Mouse (Mus musculus): ENCODE data around the gene Angptl8. TPM values are rescaled to one million over a fixed set of nuclear protein-coding genes. Genes with fewer than 3 reads are reported as not detected.
"Not testable (repeated sequence)": the region's sequence is repeated elsewhere in the genome, so short reads cannot be mapped to it uniquely, and the experiment has no call there.

Angptl8 gene
- polyA plus RNA-seq (2015; fragmentation: Nextera tagmentation; extraction: Ambion mirVana): 2.7 and 3.6 TPM in 2 replicates

GRCm38 (mm10) chr9:21835258-21835912 lies at the start of gene Angptl8:
Gene Angptl8, plus strand, starts transcription at chr9:21835510.
- WGBS: 58% methylated on average over 15 of the region's 15 CpGs
- Histone ChIP-seq H3K9me3 (ENCODE audit: control insufficient read depth, low read length) (no peaks in the 10 kb centered on the region), H3K36me3 (ENCODE audit: control insufficient read depth, insufficient read depth, low read length) (peaks cover 43% of the 10 kb centered on the region), H3K27ac (ENCODE audit: low read length) (peak within 1 kb of the TSS; percentile 62), H3K4me3 (ENCODE audit: low read length) (no peak within 1 kb of the TSS), H3K4me1 (replicated peaks; ENCODE audit: control insufficient read depth, insufficient read depth, low read length) (peaks cover 7% of the 10 kb centered on the region; the same call in 1 of the 2 replicates), H3K4me2 (ENCODE audit: low read depth, low read length) (no peak within 1 kb of the TSS), H3K27me3 (ENCODE audit: control insufficient read depth, insufficient read depth, low read depth, low read length) (no peaks in the 10 kb centered on the region), H3K9ac (ENCODE audit: low read length) (peak within 1 kb of the TSS; percentile 54)
- peak; percentile 71 for ATAC-seq (ENCODE audit: low read depth)

GRCm38 (mm10) chr9:21786309-21786708 lies 49.0 kb upstream of the Angptl8 start:
- H3K27ac ChIP-seq (ENCODE audit: low read length): peak overlapping the region; percentile 98
- not testable (repeated sequence) for H3K9ac ChIP-seq (ENCODE audit: low read length); H3K4me3 ChIP-seq (ENCODE audit: low read length); ATAC-seq (ENCODE audit: low read depth); H3K9me3 ChIP-seq (ENCODE audit: control insufficient read depth, low read length); H3K4me2 ChIP-seq (ENCODE audit: low read depth, low read length); H3K27me3 ChIP-seq (ENCODE audit: control insufficient read depth, insufficient read depth, low read depth, low read length)
- peaks cover 50% of the 10 kb centered on the region for H3K36me3 ChIP-seq (ENCODE audit: control insufficient read depth, insufficient read depth, low read length)
- WGBS: 86% methylated on average over 1 of the region's 2 CpGs
- peaks cover 42% of the 10 kb centered on the region for H3K4me1 ChIP-seq (replicated peaks; ENCODE audit: control insufficient read depth, insufficient read depth, low read length)

GRCm38 (mm10) chr9:21786906-21787305 lies 48.4 kb upstream of the Angptl8 start:
- no peaks in the 10 kb centered on the region for H3K9me3 ChIP-seq (ENCODE audit: control insufficient read depth, low read length)
- no peak; the same call in 1 of the 2 replicates for ATAC-seq (ENCODE audit: low read depth)
- no peak overlapping the region for H3K4me2 ChIP-seq (ENCODE audit: low read depth, low read length)
- peaks cover 48% of the 10 kb centered on the region for H3K4me1 ChIP-seq (replicated peaks; ENCODE audit: control insufficient read depth, insufficient read depth, low read length)
- H3K36me3 ChIP-seq (ENCODE audit: control insufficient read depth, insufficient read depth, low read length): peaks cover 50% of the 10 kb centered on the region
- WGBS: 15% methylated on average over 6 of the region's 6 CpGs
- H3K4me3 ChIP-seq (ENCODE audit: low read length): no peak overlapping the region
- no peak overlapping the region for H3K9ac ChIP-seq (ENCODE audit: low read length)
- no peaks in the 10 kb centered on the region for H3K27me3 ChIP-seq (ENCODE audit: control insufficient read depth, insufficient read depth, low read depth, low read length)
- H3K27ac ChIP-seq (ENCODE audit: low read length): peak overlapping the region; percentile 57

- H3K9me3 ChIP-seq (ENCODE audit: control insufficient read depth, low read length): no peaks in the 10 kb centered on the region
- H3K36me3 ChIP-seq (ENCODE audit: control insufficient read depth, insufficient read depth, low read length): peaks cover 46% of the 10 kb centered on the region
- no peak overlapping the region for H3K4me3 ChIP-seq (ENCODE audit: low read length)
- no peaks in the 10 kb centered on the region for H3K27me3 ChIP-seq (ENCODE audit: control insufficient read depth, insufficient read depth, low read depth, low read length)
- 81% methylated on average over 5 of the region's 5 CpGs for WGBS
- H3K27ac ChIP-seq (ENCODE audit: low read length): peak overlapping the region; percentile 57
- peaks cover 56% of the 10 kb centered on the region for H3K4me1 ChIP-seq (replicated peaks; ENCODE audit: control insufficient read depth, insufficient read depth, low read length)
- H3K9ac ChIP-seq (ENCODE audit: low read length): peak overlapping the region; percentile 27
- no peak overlapping the region for H3K4me2 ChIP-seq (ENCODE audit: low read depth, low read length)
- ATAC-seq (ENCODE audit: low read depth): no peak
Observed at GRCm38 (mm10) chr9:21787654-21788053, 47.7 kb upstream of the Angptl8 start.

GRCm38 (mm10) chr9:21788234-21788633 lies 47.1 kb upstream of the Angptl8 start:
- no peak overlapping the region for H3K4me2 ChIP-seq (ENCODE audit: low read depth, low read length)

GRCm38 (mm10) chr9:21791861-21792260 lies 43.4 kb upstream of the Angptl8 start:
- Histone ChIP-seq H3K9me3 (ENCODE audit: control insufficient read depth, low read length) (no peaks in the 10 kb centered on the region), H3K27me3 (ENCODE audit: control insufficient read depth, insufficient read depth, low read depth, low read length) (no peaks in the 10 kb centered on the region), H3K27ac (ENCODE audit: low read length) (peak overlapping the region; percentile 86), H3K4me1 (replicated peaks; ENCODE audit: control insufficient read depth, insufficient read depth, low read length) (peaks cover 61% of the 10 kb centered on the region), H3K4me2 (ENCODE audit: low read depth, low read length) (peak overlapping the region; percentile 45), H3K9ac (ENCODE audit: low read length) (peak overlapping the region; percentile 49; the same call in 1 of the 2 replicates), H3K36me3 (ENCODE audit: control insufficient read depth, insufficient read depth, low read length) (peaks cover 56% of the 10 kb centered on the region), H3K4me3 (ENCODE audit: low read length) (peak overlapping the region; percentile 13)
- 28% methylated on average over 8 of the region's 8 CpGs for WGBS
- peak; percentile 85 for ATAC-seq (ENCODE audit: low read depth)

More at GRCm38 (mm10) chr9:21788234-21788633, 47.1 kb upstream of the Angptl8 start:
- H3K9ac ChIP-seq (ENCODE audit: low read length): peak overlapping the region; percentile 27
- no peak for ATAC-seq (ENCODE audit: low read depth)
- H3K27me3 ChIP-seq (ENCODE audit: control insufficient read depth, insufficient read depth, low read depth, low read length): no peaks in the 10 kb centered on the region
- no peak overlapping the region for H3K4me3 ChIP-seq (ENCODE audit: low read length)
- peak overlapping the region; percentile 25; the same call in 1 of the 2 replicates for H3K27ac ChIP-seq (ENCODE audit: low read length)
- peaks cover 59% of the 10 kb centered on the region for H3K4me1 ChIP-seq (replicated peaks; ENCODE audit: control insufficient read depth, insufficient read depth, low read length)
- H3K36me3 ChIP-seq (ENCODE audit: control insufficient read depth, insufficient read depth, low read length): peaks cover 47% of the 10 kb centered on the region
- no peaks in the 10 kb centered on the region for H3K9me3 ChIP-seq (ENCODE audit: control insufficient read depth, low read length)
- WGBS: 64% methylated on average over 9 of the region's 9 CpGs

- H3K27me3 ChIP-seq (ENCODE audit: control insufficient read depth, insufficient read depth, low read depth, low read length): no peaks in the 10 kb centered on the region
- peak overlapping the region; percentile 13 for H3K4me3 ChIP-seq (ENCODE audit: low read length)
- peaks cover 53% of the 10 kb centered on the region for H3K36me3 ChIP-seq (ENCODE audit: control insufficient read depth, insufficient read depth, low read length)
- H3K4me2 ChIP-seq (ENCODE audit: low read depth, low read length): peak overlapping the region; percentile 45
- peak; percentile 31 for ATAC-seq (ENCODE audit: low read depth)
- WGBS: 26% methylated on average over 8 of the region's 8 CpGs
- H3K9ac ChIP-seq (ENCODE audit: low read length): 0 out of 2 replicates have a peak overlapping the region, but pooled peaks have one; percentile 29
- H3K4me1 ChIP-seq (replicated peaks; ENCODE audit: control insufficient read depth, insufficient read depth, low read length): peaks cover 59% of the 10 kb centered on the region
- peak overlapping the region; percentile 86 for H3K27ac ChIP-seq (ENCODE audit: low read length)
- H3K9me3 ChIP-seq (ENCODE audit: control insufficient read depth, low read length): no peaks in the 10 kb centered on the region
Observed at GRCm38 (mm10) chr9:21792644-21793043, 42.7 kb upstream of the Angptl8 start.

- H3K36me3 ChIP-seq (ENCODE audit: control insufficient read depth, insufficient read depth, low read length): peaks cover 49% of the 10 kb centered on the region
- WGBS: 94% methylated on average over 6 of the region's 6 CpGs
- not testable (repeated sequence) for H3K9me3 ChIP-seq (ENCODE audit: control insufficient read depth, low read length); H3K27ac ChIP-seq (ENCODE audit: low read length); H3K9ac ChIP-seq (ENCODE audit: low read length); ATAC-seq (ENCODE audit: low read depth); H3K4me2 ChIP-seq (ENCODE audit: low read depth, low read length); H3K4me3 ChIP-seq (ENCODE audit: low read length); H3K27me3 ChIP-seq (ENCODE audit: control insufficient read depth, insufficient read depth, low read depth, low read length)
- peaks cover 54% of the 10 kb centered on the region for H3K4me1 ChIP-seq (replicated peaks; ENCODE audit: control insufficient read depth, insufficient read depth, low read length)
Observed at GRCm38 (mm10) chr9:21793507-21793906, 41.8 kb upstream of the Angptl8 start.

- peaks cover 61% of the 10 kb centered on the region for H3K4me1 ChIP-seq (replicated peaks; ENCODE audit: control insufficient read depth, insufficient read depth, low read length)
Observed at GRCm38 (mm10) chr9:21794344-21794834, 40.9 kb upstream of the Angptl8 start.

More at GRCm38 (mm10) chr9:21794344-21794834, 40.9 kb upstream of the Angptl8 start:
- no peak overlapping the region for H3K9ac ChIP-seq (ENCODE audit: low read length)
- 94% methylated on average over 18 of the region's 18 CpGs for WGBS
- no peaks in the 10 kb centered on the region for H3K9me3 ChIP-seq (ENCODE audit: control insufficient read depth, low read length)
- no peaks in the 10 kb centered on the region for H3K27me3 ChIP-seq (ENCODE audit: control insufficient read depth, insufficient read depth, low read depth, low read length)
- peaks cover 46% of the 10 kb centered on the region for H3K36me3 ChIP-seq (ENCODE audit: control insufficient read depth, insufficient read depth, low read length)
- no peak overlapping the region for H3K4me2 ChIP-seq (ENCODE audit: low read depth, low read length)
- ATAC-seq (ENCODE audit: low read depth): no peak
- H3K27ac ChIP-seq (ENCODE audit: low read length): no peak overlapping the region
- no peak overlapping the region for H3K4me3 ChIP-seq (ENCODE audit: low read length)

Measured in lung, embryonic 16.5 days (tissue).